Mouse (Mus musculus): Measurements from ENCODE around the gene 1110008L16Rik. TPM values are rescaled to one million over a fixed set of nuclear protein-coding genes. Genes with fewer than 3 reads are reported as not detected.

1110008L16Rik gene
- 4.6 and 5.0 TPM in 2 replicates for polyA plus RNA-seq (2021; fragmentation: Nextera tagmentation)
- long read RNA-seq, experiment 1, transcript 1110008L16Rik-201 (7 exons, 3,122 nt) = major isoform, 13 of 15 reads
- long read RNA-seq, experiment 1, partial matches to known transcripts = 2 of 15 reads
- long read RNA-seq, experiment 1, other reads (novel, unspliced or antisense) = 0 of 15 reads
- long read RNA-seq, experiment 2, transcript 1110008L16Rik-201 (7 exons, 3,122 nt) = major isoform, 26 of 33 reads
- long read RNA-seq, experiment 2, partial matches to known transcripts = 0 of 33 reads
- long read RNA-seq, experiment 2, other reads (novel, unspliced or antisense) = 7 of 33 reads

DNA sequence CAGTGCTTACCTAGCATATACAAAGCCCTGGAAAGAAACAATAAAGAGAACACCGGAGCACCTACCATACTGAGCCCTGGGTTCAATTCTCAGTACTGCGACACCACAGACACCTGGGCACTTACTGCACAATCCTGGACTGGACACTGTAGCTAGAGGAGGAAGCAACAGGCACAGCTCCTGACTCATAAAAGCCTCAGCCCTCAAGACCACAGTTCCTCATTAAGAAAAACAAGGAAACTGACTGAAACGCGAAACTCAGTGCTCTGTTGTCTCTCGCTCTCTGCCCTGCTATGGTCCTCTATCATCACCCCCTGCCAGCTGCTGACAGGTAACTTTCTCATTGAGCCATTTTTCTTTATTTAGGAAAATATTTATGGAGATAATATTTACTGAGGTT lies at the start of gene 1110008L16Rik:
1110008L16Rik (plus strand) TSS at position 242 of the 400 bp plus-strand sequence.

DNA sequence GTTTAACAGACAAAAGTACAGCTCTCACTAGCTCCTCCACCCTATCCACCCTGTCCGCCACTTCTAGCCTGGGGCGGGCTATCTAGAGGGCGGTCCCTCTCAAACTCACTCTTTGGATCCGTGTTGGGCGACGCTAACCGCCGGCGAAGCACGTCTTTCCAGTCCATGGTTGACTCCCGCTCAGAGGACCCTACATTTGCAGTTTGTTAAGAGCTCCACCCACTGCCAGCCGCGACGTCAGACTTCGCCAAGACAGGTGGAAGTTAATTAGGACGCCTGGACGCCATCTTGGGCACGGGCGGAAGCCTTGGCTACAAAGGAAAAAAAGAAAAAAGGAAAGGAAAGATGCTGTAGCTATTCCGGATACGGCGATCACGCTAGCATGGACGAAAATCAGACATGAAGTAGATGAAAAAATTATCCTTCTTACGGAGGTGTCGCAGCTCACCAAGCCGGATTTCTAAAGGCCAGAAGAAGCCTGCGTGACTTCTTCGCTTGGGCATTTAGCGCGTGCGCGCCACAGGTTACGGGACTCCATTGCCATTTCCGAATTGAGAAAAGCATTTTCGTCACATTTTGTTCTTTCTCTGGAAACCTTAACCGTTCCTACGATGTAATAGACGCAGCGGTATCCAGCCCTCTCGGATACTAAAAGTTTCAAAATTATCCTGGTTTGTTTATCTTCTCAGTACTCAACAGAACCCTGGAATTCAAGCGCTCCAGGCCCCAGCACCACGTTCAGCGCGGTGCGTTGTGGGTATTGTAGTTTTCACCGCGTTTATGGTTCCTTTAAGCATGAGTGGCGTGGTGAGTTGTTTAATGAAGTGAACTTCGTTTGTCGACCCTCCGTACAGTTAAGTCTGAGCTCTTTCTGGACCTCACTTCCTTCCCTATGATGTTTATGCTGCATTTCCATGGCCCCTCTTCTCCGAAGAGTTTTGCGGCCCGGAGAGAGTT lies 3.4 kb downstream of the 1110008L16Rik start, which contains the start of gene Ppp2r3c:
Ppp2r3c (minus strand) TSS at position 514 of the 957 bp plus-strand sequence.

DNA sequence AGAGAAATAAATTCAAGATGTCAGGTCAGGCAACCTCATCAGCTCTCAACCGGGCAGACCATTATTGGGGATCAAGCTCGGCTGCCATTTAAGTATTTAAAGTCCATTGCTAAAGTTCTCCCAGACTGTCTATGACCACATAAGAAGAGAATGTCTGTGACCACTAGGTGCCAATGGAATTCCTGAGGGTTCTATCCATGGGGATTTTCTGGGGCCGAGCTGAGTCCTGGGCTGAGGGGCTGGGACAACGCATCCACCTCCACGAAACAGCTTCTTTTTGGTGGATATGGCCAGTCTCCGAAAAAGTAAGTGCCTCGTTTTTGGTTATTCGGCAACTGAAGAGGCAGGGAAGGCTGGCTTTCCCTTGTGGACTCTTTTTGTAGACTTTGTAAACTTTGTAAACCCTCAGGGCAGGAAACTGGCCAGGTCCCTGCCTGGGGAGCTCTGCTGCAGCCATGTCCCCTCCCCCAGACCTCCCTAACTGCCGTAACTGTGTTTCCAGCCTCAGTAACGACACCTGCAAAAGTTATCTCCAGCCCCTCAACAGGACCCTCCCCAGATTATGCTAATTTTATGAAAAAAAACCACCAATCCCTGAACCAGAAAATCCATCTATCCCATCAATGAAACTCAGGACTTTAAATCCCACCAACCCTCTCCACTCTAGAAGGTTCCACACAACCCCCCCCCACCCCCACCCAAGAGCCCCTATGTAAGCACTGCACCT lies 84.8 kb downstream of the 1110008L16Rik start, which contains the start of gene Psma6:
Psma6 (plus strand) TSS at position 200 of the 727 bp plus-strand sequence.

Other genes starting within 250 kb of the 1110008L16Rik start
- 10.2 and 11.3 TPM in 2 replicates for gene 2700097O09Rik, start 219.5 kb upstream of the 1110008L16Rik start, polyA plus RNA-seq (2021; fragmentation: Nextera tagmentation)
- 98.0 and 102 TPM in 2 replicates for gene Srp54a, start 219.3 kb upstream of the 1110008L16Rik start, polyA plus RNA-seq (2021; fragmentation: Nextera tagmentation)
- gene Fam177a, start 175.1 kb upstream of the 1110008L16Rik start, polyA plus RNA-seq (2021; fragmentation: Nextera tagmentation) = 37.7 and 43.5 TPM in 2 replicates
- gene Srp54b, start 144.5 kb upstream of the 1110008L16Rik start, polyA plus RNA-seq (2021; fragmentation: Nextera tagmentation) = 45.1 and 47.7 TPM in 2 replicates
- gene 1700047I17Rik2, start 100.0 kb upstream of the 1110008L16Rik start, polyA plus RNA-seq (2021; fragmentation: Nextera tagmentation) = not detected in 2 replicates
- gene Srp54c, start 69.4 kb upstream of the 1110008L16Rik start, polyA plus RNA-seq (2021; fragmentation: Nextera tagmentation) = 63.1 and 63.3 TPM in 2 replicates
- gene Ppp2r3c, start 3.4 kb downstream of the 1110008L16Rik start, polyA plus RNA-seq (2021; fragmentation: Nextera tagmentation) = 7.9 and 8.0 TPM in 2 replicates
- gene Psma6, start 84.6 kb downstream of the 1110008L16Rik start, polyA plus RNA-seq (2021; fragmentation: Nextera tagmentation) = 268 and 292 TPM in 2 replicates
- gene Nfkbia, start 193.1 kb downstream of the 1110008L16Rik start, polyA plus RNA-seq (2021; fragmentation: Nextera tagmentation) = 71.4 and 79.4 TPM in 2 replicates